Mouse (Mus musculus): ENCODE measurements around the gene Mfap1a.
"Not testable (repeated sequence)": the region's sequence is repeated elsewhere in the genome, so short reads cannot be mapped to it uniquely, and the experiment has no call there.

- TF ChIP-seq MYOG (IDR thresholded peaks at IDR 0.05; ENCODE audit: control insufficient read depth in 1 of 3, insufficient read depth in 1 of 3, insufficient read length in 2 of 3, low read depth in 2 of 3) (peak in 2 of 3 experiments; percentile 22 to 68), POLR2A (IDR thresholded peaks at IDR 0.05; ENCODE audit: insufficient read length, low read depth) (peak; percentile 88), POLR2AphosphoS2 (IDR thresholded peaks at IDR 0.05; ENCODE audit: insufficient read length, low read depth) (peak; percentile 91), E2F4 (IDR thresholded peaks at IDR 0.05; ENCODE audit: insufficient read depth) (peak; percentile 84), TCF12 (IDR thresholded peaks at IDR 0.05; ENCODE audit: insufficient read depth, poor library complexity, severe bottlenecking) (peak; percentile 4)
- TF ChIP-seq CEBPB (IDR thresholded peaks at IDR 0.05; ENCODE audit: insufficient read depth, poor library complexity, severe bottlenecking); MAX (IDR thresholded peaks at IDR 0.05; ENCODE audit: low read depth); USF1 (IDR thresholded peaks at IDR 0.05; ENCODE audit: low read depth): not testable (repeated sequence)
Measured at GRCm38 (mm10) chr2:121505942-121506882, at the start of gene Mfap1a, which contains the start of gene Wdr76.
